Mouse (Mus musculus): ENCODE results near the gene Col5a3.

Col5a3 gene

DNA sequence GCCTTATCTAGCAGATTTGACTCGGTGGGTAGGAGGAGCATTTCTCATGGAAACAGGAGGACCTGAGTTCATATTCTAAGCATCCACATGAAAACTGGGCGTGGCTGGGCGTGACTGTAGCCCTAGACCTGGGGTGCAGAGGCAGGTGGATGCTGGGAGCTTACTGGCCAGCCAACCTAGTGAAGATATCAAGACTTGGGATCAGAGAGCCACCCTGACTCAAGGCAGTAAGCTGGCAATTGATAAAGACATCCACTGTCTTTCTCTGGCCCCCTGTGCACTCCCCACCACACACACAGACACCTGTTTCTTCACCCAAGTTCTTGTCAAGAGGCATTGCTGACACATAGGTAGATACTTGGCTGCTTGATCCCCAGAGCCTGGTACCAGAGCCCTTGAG is 66.3 kb downstream of the Col5a3 start:
- no peak for DNase-seq (ENCODE audit: low read depth, low spot score)

GRCm38 (mm10) chr9:20747682-20748081 is 67.2 kb downstream of the Col5a3 start:
- no peak for DNase-seq (ENCODE audit: low read depth, low spot score)

- DNase-seq (ENCODE audit: low read depth, low spot score): no peak
These were observed 68.7 kb downstream of the Col5a3 start, which contains the start of gene Olfm2 for GRCm38 (mm10) chr9:20746017-20746660. Olfm2 (minus strand) TSS chr9:20746349.

DNA sequence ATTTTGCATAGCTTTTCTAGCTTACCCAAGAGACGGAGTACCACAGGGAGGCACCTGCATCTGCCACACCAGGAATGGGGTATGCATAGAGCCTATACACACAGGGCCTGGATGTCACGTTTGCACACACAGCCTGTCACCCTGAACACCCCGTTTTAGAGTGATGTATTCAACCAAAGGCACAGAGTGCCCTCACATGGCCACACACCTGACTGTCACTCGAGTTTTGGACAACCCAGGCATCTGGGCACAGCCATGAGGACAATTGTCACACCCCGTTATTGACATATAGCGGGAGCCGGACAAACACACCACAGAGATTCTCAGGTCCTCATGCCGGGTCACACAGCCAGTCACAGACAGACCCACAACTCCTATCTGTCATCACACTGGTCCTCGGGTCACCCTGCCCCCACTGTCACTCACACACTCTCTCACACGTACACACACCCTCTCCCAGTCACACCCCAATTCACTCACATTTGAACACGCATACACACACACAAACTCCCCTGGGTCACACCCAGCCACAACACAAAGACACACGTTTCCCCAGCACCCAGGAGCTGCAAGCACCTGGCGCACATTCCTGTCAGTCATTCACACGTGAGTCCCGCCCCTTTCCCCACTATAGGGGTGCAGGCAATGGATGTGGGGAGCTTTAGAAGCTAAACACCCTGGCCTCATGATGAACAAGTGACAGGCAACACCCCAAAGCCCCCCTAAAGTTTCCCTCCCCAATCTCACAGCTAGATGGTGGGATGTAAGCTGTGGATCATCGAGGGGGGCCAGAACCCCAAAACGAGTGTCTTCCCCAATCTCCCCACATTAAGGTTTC is 69.5 kb downstream of the Col5a3 start:
- DNase-seq (ENCODE audit: low read depth, low spot score): no peak

- DNase-seq (ENCODE audit: low read depth, low spot score): no peak
These were observed 70.7 kb downstream of the Col5a3 start for GRCm38 (mm10) chr9:20743946-20744738.

DNA sequence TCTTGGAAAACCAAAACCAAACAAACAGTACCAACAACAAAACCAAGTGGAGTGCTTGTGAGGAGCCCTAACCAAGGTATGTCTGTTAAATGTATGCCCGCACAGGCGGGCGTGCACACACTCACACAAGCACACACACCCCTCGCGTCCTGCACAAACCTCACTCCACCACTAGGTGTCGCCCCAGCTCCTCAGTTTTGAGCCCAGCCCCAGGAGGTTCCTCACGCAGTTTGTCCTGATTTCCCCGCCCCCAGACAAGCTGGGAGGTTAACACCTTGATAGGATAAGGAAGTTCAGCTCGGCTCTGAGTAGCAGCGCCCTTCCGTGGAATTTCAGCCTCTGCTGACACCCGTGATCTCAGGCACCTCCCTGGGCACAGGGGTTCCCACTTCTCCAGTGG is 74.5 kb downstream of the Col5a3 start:
- no peak for DNase-seq (ENCODE audit: low read depth, low spot score)

GRCm38 (mm10) chr9:20738251-20738999 is 76.4 kb downstream of the Col5a3 start:
- no peak for DNase-seq (ENCODE audit: low read depth, low spot score)

GRCm38 (mm10) chr9:20737227-20737626 is 77.6 kb downstream of the Col5a3 start:
- DNase-seq (ENCODE audit: low read depth, low spot score): no peak

DNA sequence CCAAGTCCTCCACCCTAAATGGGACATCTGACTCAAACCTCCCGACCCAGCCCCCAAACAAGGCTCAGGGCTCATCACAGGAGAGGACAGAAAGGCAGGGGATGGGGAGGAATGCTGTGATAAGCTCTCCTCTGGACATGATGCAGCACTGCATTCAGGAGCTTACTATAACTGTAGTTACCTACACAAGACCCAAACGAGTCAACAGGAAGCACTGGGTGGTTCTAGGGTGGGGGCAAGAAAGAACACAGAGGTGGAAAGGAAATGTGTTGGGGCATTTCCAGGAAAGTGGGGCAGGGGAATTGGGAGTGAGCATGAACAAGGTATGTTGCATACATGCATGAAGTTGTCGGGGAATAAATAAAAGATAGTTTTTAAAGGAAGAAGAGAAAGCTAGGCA is 80.2 kb downstream of the Col5a3 start:
- no peak for DNase-seq (ENCODE audit: low read depth, low spot score)

GRCm38 (mm10) chr9:20731797-20732196 is 83.1 kb downstream of the Col5a3 start:
- DNase-seq (ENCODE audit: low read depth, low spot score): no peak

DNA sequence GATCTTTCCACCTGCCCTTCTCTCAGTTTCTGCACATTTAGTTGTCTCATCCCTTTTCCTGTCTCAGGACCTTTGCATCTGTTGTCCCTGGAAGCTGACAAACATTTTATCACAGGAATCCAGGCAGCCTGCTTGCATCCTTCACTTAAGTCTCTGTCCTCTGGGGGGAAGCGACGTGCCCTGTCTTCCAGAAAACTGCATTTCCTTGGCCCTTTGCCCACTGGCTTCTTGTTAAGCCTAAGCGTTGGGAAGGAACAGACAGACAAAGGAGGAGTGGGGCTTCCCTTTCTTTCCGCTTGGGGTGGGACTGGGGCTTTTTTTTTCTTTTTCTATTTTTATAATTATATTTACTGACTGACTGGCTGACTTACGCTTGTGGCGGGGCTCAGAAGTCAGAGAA is 85.4 kb downstream of the Col5a3 start:
- DNase-seq (ENCODE audit: low read depth, low spot score): no peak

GRCm38 (mm10) chr9:20727601-20728113 is 87.2 kb downstream of the Col5a3 start:
- DNase-seq (ENCODE audit: low read depth, low spot score): no peak

GRCm38 (mm10) chr9:20726859-20727600 is 87.8 kb downstream of the Col5a3 start:
- DNase-seq (ENCODE audit: low read depth, low spot score): no peak

GRCm38 (mm10) chr9:20726134-20726858 is 88.6 kb downstream of the Col5a3 start:
- DNase-seq (ENCODE audit: low read depth, low spot score): no peak

DNA sequence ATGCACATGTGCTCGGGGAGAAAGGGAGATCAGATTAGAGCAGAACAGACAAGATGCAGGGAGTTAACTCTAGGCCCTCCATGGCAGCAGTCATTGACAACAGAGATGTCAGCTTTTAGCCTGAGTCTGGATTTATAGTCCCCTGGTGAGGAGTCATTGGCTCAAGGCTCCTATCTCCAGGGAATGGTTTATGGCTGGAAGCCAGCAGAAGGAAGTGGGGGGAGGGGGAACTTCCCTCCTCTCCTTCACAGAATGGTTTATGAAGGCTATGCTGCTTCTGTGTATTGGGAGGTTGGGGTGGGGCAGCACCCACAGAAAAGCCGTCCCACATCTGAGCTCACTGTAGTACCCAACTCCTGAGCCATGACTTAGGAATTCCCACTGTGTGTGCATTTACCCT is 93.3 kb downstream of the Col5a3 start:
- DNase-seq (ENCODE audit: low read depth, low spot score): no peak

All from brain, embryonic 18.5 days (tissue).